Mouse (Mus musculus) hindlimb bud, embryonic 11.5 days (tissue): ENCODE results near the gene Acot7.

Experiments used
- DNase-seq: peaks from one replicate; pipeline ENCODE4 v3.0.0-alpha.2; 2012; ENCODE audit warnings: low read depth, low spot score; ENCODE audit errors: extremely low spot score

Gene Acot7

GRCm38 (mm10) chr4:152272006-152272405 is 94.1 kb downstream of the Acot7 start:
- no peak for DNase-seq

- no peak for DNase-seq
Measured at GRCm38 (mm10) chr4:152272449-152273049, 94.6 kb downstream of the Acot7 start.

GRCm38 (mm10) chr4:152273191-152273590 is 95.3 kb downstream of the Acot7 start:
- DNase-seq = no peak

GRCm38 (mm10) chr4:152273621-152274236 is 95.8 kb downstream of the Acot7 start, which contains the start of gene Gpr153:
TSS of gene Gpr153 (plus strand) at chr4:152274232.
- DNase-seq = no peak

GRCm38 (mm10) chr4:152274681-152275131 is 96.8 kb downstream of the Acot7 start:
- DNase-seq = no peak

- no peak for DNase-seq
Measured at GRCm38 (mm10) chr4:152276389-152277347, 98.7 kb downstream of the Acot7 start.

GRCm38 (mm10) chr4:152277916-152278315 is 100.0 kb downstream of the Acot7 start:
- no peak for DNase-seq

GRCm38 (mm10) chr4:152278986-152279385 is 101.1 kb downstream of the Acot7 start:
- DNase-seq = no peak

- no peak for DNase-seq
Measured at GRCm38 (mm10) chr4:152281601-152282000, 103.7 kb downstream of the Acot7 start.

- no peak for DNase-seq
Measured at GRCm38 (mm10) chr4:152282721-152283120, 104.8 kb downstream of the Acot7 start.

- DNase-seq = no peak
Measured at GRCm38 (mm10) chr4:152283186-152283950, 105.4 kb downstream of the Acot7 start.

GRCm38 (mm10) chr4:152285505-152285904 is 107.6 kb downstream of the Acot7 start:
- no peak for DNase-seq

- no peak for DNase-seq
Measured at GRCm38 (mm10) chr4:152286183-152286582, 108.2 kb downstream of the Acot7 start.

- no peak for DNase-seq
Measured at GRCm38 (mm10) chr4:152286887-152287286, 109.0 kb downstream of the Acot7 start.

- no peak for DNase-seq
Measured at GRCm38 (mm10) chr4:152287317-152288120, 109.6 kb downstream of the Acot7 start.

- DNase-seq = no peak
Measured at GRCm38 (mm10) chr4:152288398-152288945, 110.5 kb downstream of the Acot7 start.

- no peak for DNase-seq
Measured at GRCm38 (mm10) chr4:152290385-152290784, 112.5 kb downstream of the Acot7 start.

GRCm38 (mm10) chr4:152290991-152291390 is 113.1 kb downstream of the Acot7 start:
- DNase-seq = no peak

GRCm38 (mm10) chr4:152291562-152291961 is 113.6 kb downstream of the Acot7 start, which contains the start of gene Hes3:
TSS of gene Hes3 (minus strand) at chr4:152291662.
- DNase-seq = no peak
